Mouse (Mus musculus) E14TG2a.4 (cell line): Measurements from ENCODE around the gene Rtkn2.

ENCODE experiments used
- H3K27me3 ChIP-seq: 2 replicates; pipeline ENCODE4 v1.6.1; 2014; ENCODE audit warnings: low read length, control low read depth; ENCODE audit not compliant: insufficient read depth
- H3K36me3 ChIP-seq: 2 replicates; pipeline ENCODE4 v1.6.1; 2014; ENCODE audit warnings: low read length, control low read depth; ENCODE audit not compliant: insufficient read depth
- H3K4me1 ChIP-seq: replicated peaks from 2 replicates; pipeline ENCODE4 v1.6.1; 2014; ENCODE audit warnings: low read depth, low read length, control low read depth
- H3K4me3 ChIP-seq: replicated peaks from 2 replicates; pipeline ENCODE4 v1.5.1; 2014; ENCODE audit warnings: mild to moderate bottlenecking, low read length
- H3K9me3 ChIP-seq: 2 replicates; pipeline ENCODE4 v1.6.1; 2014; ENCODE audit warnings: low read length, control low read depth
- CTCF ChIP-seq: conservative IDR thresholded peaks from 2 replicates; pipeline ENCODE4 v1.5.1; 2014; ENCODE audit warnings: low read length
- NANOG ChIP-seq: IDR thresholded peaks from 2 replicates; pipeline ENCODE4 v1.6.1; 2014; ENCODE audit warnings: borderline replicate concordance, low read length, mixed read lengths
- POU5F1 ChIP-seq: IDR thresholded peaks from 2 replicates; pipeline ENCODE4 v1.6.1; 2014; ENCODE audit warnings: low read length, borderline replicate concordance

Gene Rtkn2

DNA sequence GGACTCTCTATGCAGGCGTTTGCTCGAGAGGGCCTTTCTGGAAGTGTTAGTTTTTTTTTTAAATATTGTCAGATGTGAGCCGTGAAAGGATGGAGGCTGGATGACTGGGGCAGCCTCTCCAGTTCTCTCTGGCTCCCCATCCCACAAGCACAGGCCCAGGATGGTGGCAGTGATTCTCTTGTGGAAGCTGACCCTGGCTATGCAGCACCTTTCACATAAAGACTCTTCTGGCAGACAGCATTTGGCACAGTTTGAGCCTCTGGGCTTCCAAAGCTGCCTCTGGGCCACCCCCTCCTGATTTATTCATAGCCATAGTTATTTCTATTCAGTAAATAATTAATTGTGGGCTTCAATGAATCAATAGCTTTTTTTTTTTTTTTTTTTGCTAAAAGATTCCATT is 46.3 kb downstream of the Rtkn2 start:
- H3K9me3 ChIP-seq: no peaks in the 10 kb centered on the region

DNA sequence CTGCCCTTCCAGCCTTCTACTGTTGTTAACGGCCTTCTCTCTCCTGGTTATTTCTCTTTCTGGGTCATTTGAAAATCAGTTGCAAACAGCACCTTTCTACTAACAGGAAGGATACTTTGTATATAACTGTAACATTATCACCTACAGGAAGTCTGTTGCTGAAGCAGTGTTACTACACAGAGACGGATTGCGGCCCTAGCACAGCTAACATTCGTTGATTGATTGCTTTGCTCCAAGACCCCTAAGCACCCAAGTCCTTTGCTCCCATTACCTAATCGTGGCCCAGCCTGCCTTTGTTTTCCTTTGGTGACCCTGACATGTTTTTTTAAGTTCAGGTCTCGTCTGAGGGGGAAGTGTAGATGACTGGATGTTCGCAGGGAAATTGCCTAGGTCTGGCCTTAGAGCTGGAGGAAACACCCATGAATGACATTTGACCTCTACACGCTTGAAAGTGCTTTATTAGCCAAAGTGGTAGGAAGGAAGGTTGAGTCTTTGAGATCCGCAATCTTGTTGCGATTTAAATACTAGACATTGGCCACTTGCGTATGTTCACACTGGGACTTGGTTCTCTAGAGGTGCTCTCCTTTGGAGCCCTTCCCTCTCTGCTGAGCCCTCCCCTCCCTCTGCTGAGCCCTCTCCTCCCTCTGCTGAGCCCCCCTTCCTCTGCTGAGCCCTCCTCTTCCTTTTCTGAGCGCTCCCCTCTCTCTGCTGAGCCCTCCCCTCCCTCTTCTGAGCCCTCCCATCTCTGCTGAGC is 49.1 kb downstream of the Rtkn2 start:
- H3K9me3 ChIP-seq: no peaks in the 10 kb centered on the region
- H3K36me3 ChIP-seq: peaks cover 29% of the 10 kb centered on the region
- H3K27me3 ChIP-seq: no peaks in the 10 kb centered on the region
- peak overlapping the region; percentile 70 for H3K4me3 ChIP-seq
- TF ChIP-seq CTCF (no peak), NANOG (no peak), POU5F1 (no peak)
- H3K4me1 ChIP-seq: peaks cover 31% of the 10 kb centered on the region

More for the DNA sequence above, 46.3 kb downstream of the Rtkn2 start:
- TF ChIP-seq NANOG (no peak), POU5F1 (no peak), CTCF (no peak)
- Histone ChIP-seq H3K4me1 (peaks cover 26% of the 10 kb centered on the region), H3K36me3 (peaks cover 23% of the 10 kb centered on the region), H3K4me3 (no peak overlapping the region), H3K27me3 (no peaks in the 10 kb centered on the region)

DNA sequence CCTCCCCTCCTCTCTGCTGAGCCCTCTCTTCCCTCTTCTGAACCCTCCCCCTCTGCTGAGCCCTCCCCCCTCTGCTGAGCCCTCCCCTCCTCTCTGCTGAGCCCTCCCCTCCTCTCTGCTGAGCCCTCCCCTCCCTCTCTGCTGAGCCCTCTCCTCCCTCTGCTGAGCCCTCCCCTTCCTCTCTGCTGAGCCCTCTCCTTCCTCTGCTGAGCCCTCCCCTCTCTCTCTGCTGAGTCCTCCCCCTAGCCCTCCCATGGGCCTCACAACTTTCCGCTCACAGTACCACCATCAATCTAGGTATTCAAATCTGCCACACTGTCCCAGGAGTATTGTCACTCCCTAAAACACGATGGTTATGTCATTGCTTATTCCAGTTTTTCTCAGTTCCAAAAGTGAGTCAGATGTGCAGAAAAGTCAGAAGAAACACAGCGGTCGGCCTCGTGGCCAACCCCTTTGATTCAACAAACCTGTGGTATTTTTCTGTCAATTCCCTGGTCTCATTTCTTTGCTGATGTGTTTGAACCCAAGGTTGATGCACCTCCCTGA is 49.8 kb downstream of the Rtkn2 start:
- TF ChIP-seq POU5F1: no peak
- TF ChIP-seq CTCF: no peak
- TF ChIP-seq NANOG: no peak
- Histone ChIP-seq H3K4me3 (peak overlapping the region; percentile 62), H3K36me3 (peaks cover 25% of the 10 kb centered on the region)

DNA sequence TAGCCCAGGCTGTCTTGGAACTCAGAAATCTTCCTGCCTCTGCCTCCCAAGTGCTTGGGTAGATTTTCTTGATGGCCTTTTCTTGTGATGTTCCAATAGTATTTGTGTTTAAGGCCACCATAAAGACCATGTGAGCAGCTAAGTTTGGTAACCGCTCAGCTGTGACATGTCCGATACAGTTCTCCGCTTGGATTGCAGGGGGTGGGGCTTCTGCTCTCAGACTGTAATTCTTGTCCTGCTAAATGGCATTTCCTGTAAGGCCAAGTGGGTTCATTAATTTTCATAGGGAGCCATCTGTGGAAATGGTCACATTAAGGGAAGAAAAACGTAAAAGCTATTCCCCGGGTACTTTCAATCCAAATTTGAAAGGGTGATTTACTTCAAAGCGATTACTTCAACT is 50.7 kb downstream of the Rtkn2 start:
- no peaks in the 10 kb centered on the region for H3K9me3 ChIP-seq
- H3K4me3 ChIP-seq: no peak overlapping the region
- TF ChIP-seq POU5F1 (no peak), NANOG (no peak), CTCF (no peak)
- peaks cover 23% of the 10 kb centered on the region for H3K36me3 ChIP-seq
- H3K4me1 ChIP-seq: peaks cover 27% of the 10 kb centered on the region
- no peaks in the 10 kb centered on the region for H3K27me3 ChIP-seq

More for the DNA sequence above, 49.8 kb downstream of the Rtkn2 start:
- Histone ChIP-seq H3K4me1 (peaks cover 27% of the 10 kb centered on the region), H3K9me3 (no peaks in the 10 kb centered on the region), H3K27me3 (no peaks in the 10 kb centered on the region)

DNA sequence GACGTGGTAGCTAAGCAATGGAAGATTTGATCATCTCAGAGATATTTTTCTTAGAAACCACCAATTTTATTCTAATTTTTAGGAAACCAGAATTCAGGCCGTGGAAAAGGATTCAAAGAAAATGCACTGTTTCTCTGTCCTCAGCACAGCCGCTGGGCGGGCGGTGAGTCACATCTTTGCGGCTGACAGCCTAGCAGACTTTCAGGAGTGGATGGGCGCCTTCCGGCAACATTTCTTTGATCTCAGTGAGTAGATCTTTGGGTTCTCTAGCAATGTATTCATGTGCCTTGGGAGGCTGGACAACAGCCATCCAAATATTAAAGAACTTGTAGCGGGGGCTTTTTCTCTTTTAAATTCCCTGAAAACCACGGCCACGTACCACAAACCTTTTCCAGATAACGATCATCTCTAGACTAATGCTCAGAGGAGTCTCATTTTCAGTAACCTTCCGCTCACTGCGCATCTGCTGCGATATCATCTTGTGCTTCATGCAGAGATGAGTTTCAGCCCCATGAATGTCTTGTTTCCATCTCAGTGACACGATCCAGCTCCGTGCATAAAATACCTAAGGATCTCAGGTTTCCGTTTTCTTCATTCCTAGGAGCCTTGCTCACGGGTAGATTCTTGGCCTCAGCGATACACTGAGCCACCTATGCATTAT is 56.5 kb downstream of the Rtkn2 start:
- Histone ChIP-seq H3K4me1 (peaks cover 23% of the 10 kb centered on the region), H3K36me3 (peaks cover 15% of the 10 kb centered on the region), H3K27me3 (0 out of 2 replicates have a peak, but pooled peaks cover 3% of the 10 kb centered on the region), H3K9me3 (no peaks in the 10 kb centered on the region), H3K4me3 (no peak overlapping the region)
- no peak for TF ChIP-seq NANOG
- no peak for TF ChIP-seq POU5F1
- TF ChIP-seq CTCF: no peak

DNA sequence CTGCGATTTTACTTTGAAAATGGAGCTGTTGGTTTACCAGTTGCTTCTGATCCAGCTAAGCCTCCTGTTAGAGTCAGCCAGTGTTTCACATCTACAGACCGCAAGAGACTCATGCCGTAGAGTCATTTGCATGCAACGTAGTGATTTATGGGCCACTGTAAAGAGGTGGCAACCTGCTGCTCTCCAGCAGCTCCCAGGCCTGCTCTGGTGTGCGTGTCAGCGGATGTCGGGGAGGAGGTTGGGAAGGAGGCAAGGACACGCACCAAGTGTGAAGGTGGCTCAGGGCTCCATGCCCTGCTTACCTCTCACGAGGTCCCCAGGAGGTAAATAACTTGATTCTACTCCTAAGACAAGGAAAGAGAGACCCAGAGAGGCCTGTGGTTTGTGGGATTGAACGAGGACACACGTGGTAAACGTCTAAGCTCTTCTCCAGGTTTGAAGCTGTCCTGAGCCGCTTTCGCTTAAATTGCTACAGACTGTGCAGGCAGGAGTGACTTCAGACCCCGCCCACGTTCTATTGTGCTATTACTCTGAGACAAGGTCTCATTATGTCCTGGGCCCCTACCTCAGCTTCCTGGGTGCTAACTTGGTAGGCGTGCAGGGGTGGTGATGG is 57.1 kb downstream of the Rtkn2 start:
- Histone ChIP-seq H3K36me3 (peaks cover 15% of the 10 kb centered on the region), H3K4me3 (no peak overlapping the region), H3K9me3 (no peaks in the 10 kb centered on the region), H3K4me1 (peaks cover 25% of the 10 kb centered on the region), H3K27me3 (0 out of 2 replicates have a peak, but pooled peaks cover 3% of the 10 kb centered on the region)
- no peak for TF ChIP-seq NANOG
- no peak for TF ChIP-seq POU5F1
- no peak for TF ChIP-seq CTCF

DNA sequence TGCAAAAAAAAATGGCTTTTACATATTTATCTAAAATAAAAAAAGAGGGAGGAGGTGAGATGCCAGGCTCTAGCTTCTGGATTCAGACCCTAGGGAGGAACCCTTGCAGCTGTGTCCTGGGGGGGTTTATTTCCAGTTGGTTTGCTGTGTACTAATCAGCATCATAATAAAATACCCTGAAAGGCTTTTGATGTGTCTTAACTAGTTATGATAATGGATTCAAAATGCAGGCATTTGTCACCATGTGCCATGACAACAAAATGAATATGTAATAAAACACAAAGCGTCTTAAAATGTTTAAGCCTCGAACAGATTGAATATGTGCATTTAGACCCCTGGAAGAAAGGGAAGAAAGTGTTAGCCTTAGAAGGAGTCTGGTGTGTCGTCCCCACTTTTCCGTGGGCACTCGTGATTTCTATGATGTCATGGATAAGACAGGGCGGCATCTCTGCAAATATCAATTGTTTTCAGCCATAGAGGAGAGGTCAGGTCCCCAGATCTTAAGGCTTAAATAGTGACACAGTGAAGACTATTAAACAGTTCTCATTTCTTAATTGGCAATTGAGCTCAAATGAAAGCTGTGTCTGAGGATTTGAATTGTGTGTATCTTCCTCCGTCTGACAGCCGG is 59.7 kb downstream of the Rtkn2 start:
- Histone ChIP-seq H3K27me3 (0 out of 2 replicates have a peak, but pooled peaks cover 3% of the 10 kb centered on the region), H3K4me3 (no peak overlapping the region), H3K36me3 (peaks cover 17% of the 10 kb centered on the region), H3K4me1 (peaks cover 34% of the 10 kb centered on the region), H3K9me3 (no peaks in the 10 kb centered on the region)
- TF ChIP-seq NANOG (no peak), CTCF (no peak), POU5F1 (no peak)

DNA sequence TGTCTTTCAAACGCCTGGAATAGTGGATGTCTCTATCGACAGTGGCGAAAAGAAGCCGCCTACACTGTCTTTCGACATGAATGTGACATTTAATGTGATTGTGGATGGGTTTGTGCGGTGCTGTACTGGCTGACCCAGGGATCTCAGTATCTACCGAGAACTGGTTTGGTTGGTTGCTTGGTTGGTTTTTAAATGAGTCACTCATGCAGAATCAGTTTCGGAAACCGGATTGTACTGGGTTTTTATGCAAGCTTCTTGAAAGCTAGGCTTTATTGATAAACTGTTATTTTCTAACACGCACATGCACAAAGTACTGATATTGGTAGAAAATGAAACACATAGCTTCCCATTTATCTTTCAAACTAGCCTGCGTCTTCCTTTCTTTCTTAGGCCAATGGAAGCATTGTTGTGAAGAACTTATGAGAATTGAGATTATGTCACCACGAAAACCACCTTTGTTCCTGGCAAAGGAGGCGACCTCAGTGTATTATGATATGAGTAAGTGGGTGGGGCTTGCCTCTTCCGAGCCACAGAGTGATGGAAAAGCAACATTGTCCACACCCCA is 60.4 kb downstream of the Rtkn2 start:
- TF ChIP-seq NANOG (no peak), POU5F1 (no peak), CTCF (no peak)
- Histone ChIP-seq H3K4me3 (no peak overlapping the region), H3K27me3 (0 out of 2 replicates have a peak, but pooled peaks cover 3% of the 10 kb centered on the region), H3K4me1 (peaks cover 40% of the 10 kb centered on the region), H3K36me3 (peaks cover 17% of the 10 kb centered on the region), H3K9me3 (no peaks in the 10 kb centered on the region)
